Mouse (Mus musculus) liver, adult 2 months (tissue): ENCODE data around the gene Wdr31.

Experiments used
- CTCF ChIP-seq: fragments of 200-500 bp; IDR thresholded peaks from 2 replicates; pipeline ENCODE4 v1.5.1; 2011; ENCODE audit warnings: low read depth, low read length, control low read depth
- POLR2A ChIP-seq: fragments of 200-500 bp; IDR thresholded peaks from 2 replicates; pipeline ENCODE4 v1.6.1; 2011; ENCODE audit warnings: low read length, control low read depth; ENCODE audit not compliant: insufficient read depth; ENCODE audit errors: extremely low read depth

DNA sequence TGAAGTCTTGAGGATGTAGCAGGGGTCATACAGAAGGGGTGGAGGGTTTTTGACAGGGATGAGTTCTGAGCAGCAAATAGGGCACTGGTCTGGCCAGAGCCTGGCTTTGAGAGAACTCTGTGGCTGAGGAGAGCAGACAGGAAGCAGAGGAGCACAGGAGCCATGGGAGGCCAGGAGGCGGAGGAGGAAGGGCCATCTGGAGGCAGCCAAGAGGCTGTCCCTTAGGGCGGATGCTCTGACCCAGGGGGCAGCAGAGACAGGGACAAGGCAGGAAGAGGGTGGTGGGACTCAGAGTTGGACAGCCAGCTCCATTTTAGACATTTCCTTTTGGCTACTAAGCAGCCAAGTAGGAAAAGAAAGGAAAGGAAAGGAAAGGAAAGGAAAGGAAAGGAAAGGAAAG, 45.4 kb upstream of the Wdr31 start:
- TF ChIP-seq CTCF, result 0 out of 2 replicates have a peak, but pooled peaks have one; percentile 17
- no peak for TF ChIP-seq POLR2A
